Mouse (Mus musculus) hindbrain, embryonic 14.5 days (tissue): Measurements from ENCODE around the gene S100a13. TPM values are rescaled to one million over a fixed set of nuclear protein-coding genes. Genes with fewer than 3 reads are reported as not detected.

Experiments
- ATAC-seq: fragments of 200-750 bp; cut with Nextera tagmentation; 2 replicates; pipeline ENCODE4 v1.8.0; 2017; ENCODE audit warnings: moderate number of reproducible peaks, mild to moderate bottlenecking, moderate TSS enrichment, moderate library complexity; ENCODE audit not compliant: low FRiP score
- DNase-seq: peaks from one replicate; pipeline ENCODE4 v3.0.0-alpha.2; 2015; ENCODE audit warnings: low spot score
- H3K27ac ChIP-seq: fragments of 300-500 bp; sonication (generic); 2 replicates; pipeline ENCODE4 v1.5.1; 2014; ENCODE audit warnings: mild to moderate bottlenecking, moderate library complexity
- H3K27me3 ChIP-seq: fragments of 300-500 bp; sonication (generic); 2 replicates; pipeline ENCODE4 v1.6.1; 2014; ENCODE audit warnings: mild to moderate bottlenecking, low read length, mixed read lengths; ENCODE audit not compliant: control insufficient read depth, insufficient read depth
- H3K36me3 ChIP-seq: fragments of 300-500 bp; sonication (generic); replicated peaks from 2 replicates; pipeline ENCODE4 v1.6.1; 2014; ENCODE audit not compliant: control insufficient read depth, insufficient read depth
- H3K4me1 ChIP-seq: fragments of 300-500 bp; sonication (generic); replicated peaks from 2 replicates; pipeline ENCODE4 v1.6.1; 2014; ENCODE audit warnings: antibody characterized with exemption, low read length, mixed read lengths; ENCODE audit not compliant: control insufficient read depth, insufficient read depth
- H3K4me2 ChIP-seq: fragments of 300-500 bp; sonication (generic); replicated peaks from 2 replicates; pipeline ENCODE4 v1.6.1; 2014; ENCODE audit warnings: mild to moderate bottlenecking, moderate library complexity
- H3K4me3 ChIP-seq: fragments of 300-500 bp; sonication (generic); replicated peaks from 2 replicates; pipeline ENCODE4 v1.5.1; 2014; ENCODE audit warnings: mild to moderate bottlenecking, low read length
- H3K9ac ChIP-seq: fragments of 300-500 bp; sonication (generic); 2 replicates; pipeline ENCODE4 v1.6.1; 2014
- H3K9me3 ChIP-seq: fragments of 300-500 bp; sonication (generic); 2 replicates; pipeline ENCODE4 v1.6.1; 2016; ENCODE audit warnings: low read length; ENCODE audit not compliant: control insufficient read depth
- WGBS: fragments of 180-500 bp; shearing (Covaris S2); extraction: QIAGEN DNeasy Blood & Tissue Kit; methylation state at CpG from one replicate; pipeline ENCODE4 v1.1.7; 2014; 5-methylcytosine and 5-hydroxymethylcytosine counted together
- polyA plus RNA-seq: library from polyadenylated mRNA; unstranded; fragments of >200 nt; fragmentation: Nextera tagmentation; extraction: Ambion mirVana; gene quantifications from 2 replicates; pipeline ENCODE4 v1.2.1, GENCODE M21; 2014

The S100a13 gene
- polyA plus RNA-seq, 1 experiment from 2014 or later = 11.9 TPM

DNA sequence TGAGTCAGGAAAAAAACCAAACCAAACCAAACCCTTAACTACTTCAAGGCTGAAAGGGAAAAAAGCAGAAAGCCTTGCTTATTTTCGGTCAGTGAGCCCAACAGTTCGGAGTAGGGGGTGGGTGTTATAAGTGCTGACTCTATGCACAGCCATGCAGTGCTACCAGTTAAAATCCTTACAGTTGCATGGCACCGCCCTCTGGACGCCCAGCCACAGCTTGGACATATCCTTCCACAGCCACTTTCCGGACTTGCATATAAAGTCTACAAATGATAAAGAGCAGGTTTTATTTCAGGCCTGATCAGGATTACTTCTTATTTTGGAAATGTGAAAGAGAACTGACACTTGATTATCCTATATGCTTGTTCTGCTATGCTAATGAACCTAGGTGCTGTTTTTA lies 9.0 kb upstream of the S100a13 start:
- Histone ChIP-seq H3K27me3 (no peaks in the 10 kb centered on the region), H3K4me1 (peaks cover 21% of the 10 kb centered on the region), H3K9me3 (no peaks in the 10 kb centered on the region), H3K36me3 (peaks cover 73% of the 10 kb centered on the region), H3K9ac (no peak overlapping the region), H3K4me2 (no peak overlapping the region), H3K27ac (no peak overlapping the region), H3K4me3 (no peak overlapping the region)
- WGBS = 97% methylated on average over 5 of the region's 5 CpGs
- DNase-seq (no peak), ATAC-seq (no peak)

GRCm38 (mm10) chr3:90506362-90506761 lies 7.9 kb upstream of the S100a13 start:
- WGBS = 93% methylated on average over 3 of the region's 3 CpGs
- H3K27me3 ChIP-seq = no peaks in the 10 kb centered on the region
- H3K27ac ChIP-seq = no peak overlapping the region
- H3K4me3 ChIP-seq = no peak overlapping the region
- H3K36me3 ChIP-seq = peaks cover 64% of the 10 kb centered on the region
- no peak for ATAC-seq
- no peak overlapping the region for H3K4me2 ChIP-seq
- H3K9me3 ChIP-seq = no peaks in the 10 kb centered on the region
- H3K4me1 ChIP-seq = peaks cover 21% of the 10 kb centered on the region
- H3K9ac ChIP-seq = no peak overlapping the region
- DNase-seq = no peak

GRCm38 (mm10) chr3:90508287-90508949 lies 5.8 kb upstream of the S100a13 start:
- DNase-seq = no peak
- Histone ChIP-seq H3K9ac (peak overlapping the region; percentile 91), H3K4me3 (peak overlapping the region; percentile 90), H3K4me1 (peaks cover 21% of the 10 kb centered on the region), H3K27me3 (peaks cover 9% of the 10 kb centered on the region; the same call in 1 of the 2 replicates), H3K36me3 (peaks cover 43% of the 10 kb centered on the region), H3K27ac (peak overlapping the region; percentile 93), H3K9me3 (no peaks in the 10 kb centered on the region), H3K4me2 (peak overlapping the region; percentile 88)
- WGBS = 3% methylated on average over 20 of the region's 20 CpGs
- ATAC-seq = no peak; the same call in 1 of the 2 replicates

- H3K36me3 ChIP-seq = peaks cover 36% of the 10 kb centered on the region
- under 1% methylated on average over 66 of the region's 66 CpGs for WGBS
Measured at GRCm38 (mm10) chr3:90508950-90509746, 5.1 kb upstream of the S100a13 start, which contains the start of gene Chtop. TSS of gene Chtop (minus strand) at chr3:90509498.

GRCm38 (mm10) chr3:90509747-90510123 lies 4.5 kb upstream of the S100a13 start:
- Histone ChIP-seq H3K27me3 (peaks cover 22% of the 10 kb centered on the region), H3K9ac (no peak overlapping the region), H3K4me2 (peak overlapping the region; percentile 88), H3K27ac (peak overlapping the region; percentile 30; the same call in 1 of the 2 replicates), H3K4me3 (peak overlapping the region; percentile 90), H3K9me3 (no peaks in the 10 kb centered on the region), H3K4me1 (peaks cover 21% of the 10 kb centered on the region), H3K36me3 (peaks cover 30% of the 10 kb centered on the region)
- WGBS = 15% methylated on average over 2 of the region's 2 CpGs
- no peak for DNase-seq
- ATAC-seq = peak; percentile 24; the same call in 1 of the 2 replicates

More at GRCm38 (mm10) chr3:90508950-90509746, 5.1 kb upstream of the S100a13 start, which contains the start of gene Chtop:
- peak within 1 kb of the TSS; percentile 91 for H3K9ac ChIP-seq
- peaks cover 20% of the 10 kb centered on the region for H3K4me1 ChIP-seq
- DNase-seq (peak; percentile 100), ATAC-seq (peak; percentile 93)
- H3K27ac ChIP-seq = peak within 1 kb of the TSS; percentile 93
- H3K9me3 ChIP-seq = no peaks in the 10 kb centered on the region
- H3K4me3 ChIP-seq = peak within 1 kb of the TSS; percentile 90
- peak within 1 kb of the TSS; percentile 88 for H3K4me2 ChIP-seq
- peaks cover 16% of the 10 kb centered on the region for H3K27me3 ChIP-seq

GRCm38 (mm10) chr3:90512276-90512675 lies 2.0 kb upstream of the S100a13 start:
- Histone ChIP-seq H3K9ac (no peak overlapping the region), H3K36me3 (peaks cover 5% of the 10 kb centered on the region), H3K4me3 (no peak overlapping the region), H3K4me2 (no peak overlapping the region), H3K4me1 (peaks cover 21% of the 10 kb centered on the region), H3K27me3 (peaks cover 28% of the 10 kb centered on the region), H3K27ac (no peak overlapping the region), H3K9me3 (no peaks in the 10 kb centered on the region)
- ATAC-seq = no peak
- DNase-seq = no peak
- 86% methylated on average over 5 of the region's 5 CpGs for WGBS

GRCm38 (mm10) chr3:90512948-90513642 lies 1.1 kb upstream of the S100a13 start:
- WGBS = 79% methylated on average over 9 of the region's 9 CpGs
- Histone ChIP-seq H3K4me2 (no peak overlapping the region; the same call in 1 of the 2 replicates), H3K36me3 (no peaks in the 10 kb centered on the region)

DNA sequence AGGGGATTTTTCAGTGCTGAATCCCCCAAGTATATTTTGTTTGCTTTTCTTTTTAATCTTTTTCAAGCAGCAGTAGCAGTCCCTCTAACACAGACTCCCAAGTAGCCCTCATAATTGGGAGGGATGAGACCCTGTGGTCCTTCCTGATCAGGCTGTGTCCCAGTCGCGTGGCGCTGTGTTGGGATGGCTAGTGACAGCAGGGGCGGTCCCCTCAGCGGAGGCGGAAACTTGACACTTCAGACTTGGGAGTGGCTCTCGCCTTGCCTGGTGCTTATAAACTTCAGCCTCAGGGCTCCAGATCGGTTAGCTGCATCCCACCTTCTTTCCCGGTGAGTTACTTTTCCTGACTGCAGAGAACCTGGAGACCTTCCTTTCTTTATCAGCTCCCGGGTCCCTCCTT lies 456 bp downstream of the S100a13 start:
- H3K9ac ChIP-seq = peak overlapping the region; percentile 44
- H3K4me2 ChIP-seq = peak overlapping the region; percentile 61
- DNase-seq (no peak), ATAC-seq (no peak)
- no peaks in the 10 kb centered on the region for H3K9me3 ChIP-seq
- 1% methylated on average over 10 of the region's 10 CpGs for WGBS
- H3K4me3 ChIP-seq = peak overlapping the region; percentile 25
- peaks cover 28% of the 10 kb centered on the region for H3K27me3 ChIP-seq
- H3K27ac ChIP-seq = no peak overlapping the region
- no peaks in the 10 kb centered on the region for H3K36me3 ChIP-seq
- H3K4me1 ChIP-seq = peaks cover 11% of the 10 kb centered on the region

More at GRCm38 (mm10) chr3:90512948-90513642, 1.1 kb upstream of the S100a13 start:
- Histone ChIP-seq H3K27me3 (peaks cover 28% of the 10 kb centered on the region), H3K4me1 (peaks cover 13% of the 10 kb centered on the region), H3K27ac (no peak overlapping the region), H3K9ac (no peak overlapping the region), H3K4me3 (no peak overlapping the region), H3K9me3 (no peaks in the 10 kb centered on the region)
- DNase-seq (no peak), ATAC-seq (no peak)

DNA sequence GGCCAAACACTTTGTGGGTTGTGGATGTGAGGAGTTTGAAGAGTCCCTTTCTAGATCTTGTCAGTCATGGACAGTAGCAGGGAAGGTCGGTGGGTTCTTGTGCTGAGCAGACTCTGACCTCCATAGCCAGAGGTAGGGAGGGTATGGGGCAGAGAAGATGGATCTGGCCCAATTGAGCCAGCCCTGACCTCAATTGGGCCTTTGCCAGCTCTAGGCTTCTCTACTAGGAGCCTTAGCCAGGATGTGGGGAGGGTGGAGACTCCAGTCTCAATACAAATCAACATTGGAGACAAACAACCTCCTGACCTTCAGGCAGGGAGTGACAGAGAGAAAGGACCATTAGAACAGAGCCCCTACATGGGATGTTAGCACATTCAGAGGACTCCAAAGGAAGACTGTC lies 1.0 kb downstream of the S100a13 start:
- Histone ChIP-seq H3K9me3 (no peaks in the 10 kb centered on the region), H3K4me2 (peak overlapping the region; percentile 61), H3K36me3 (no peaks in the 10 kb centered on the region), H3K27me3 (peaks cover 28% of the 10 kb centered on the region), H3K27ac (no peak overlapping the region), H3K4me1 (peaks cover 11% of the 10 kb centered on the region), H3K4me3 (peak overlapping the region; percentile 25; the same call in 1 of the 2 replicates), H3K9ac (no peak overlapping the region)
- ATAC-seq (no peak), DNase-seq (no peak)
- WGBS = 64% methylated on average over 1 of the region's 1 CpGs
